Mouse (Mus musculus): Measurements from ENCODE around the gene Rnf115. TPM values are rescaled to one million over a fixed set of nuclear protein-coding genes. Genes with fewer than 3 reads are reported as not detected.

The Rnf115 gene
- polyA plus RNA-seq, 1 experiment from 2014 or later, result 29.7 TPM

DNA sequence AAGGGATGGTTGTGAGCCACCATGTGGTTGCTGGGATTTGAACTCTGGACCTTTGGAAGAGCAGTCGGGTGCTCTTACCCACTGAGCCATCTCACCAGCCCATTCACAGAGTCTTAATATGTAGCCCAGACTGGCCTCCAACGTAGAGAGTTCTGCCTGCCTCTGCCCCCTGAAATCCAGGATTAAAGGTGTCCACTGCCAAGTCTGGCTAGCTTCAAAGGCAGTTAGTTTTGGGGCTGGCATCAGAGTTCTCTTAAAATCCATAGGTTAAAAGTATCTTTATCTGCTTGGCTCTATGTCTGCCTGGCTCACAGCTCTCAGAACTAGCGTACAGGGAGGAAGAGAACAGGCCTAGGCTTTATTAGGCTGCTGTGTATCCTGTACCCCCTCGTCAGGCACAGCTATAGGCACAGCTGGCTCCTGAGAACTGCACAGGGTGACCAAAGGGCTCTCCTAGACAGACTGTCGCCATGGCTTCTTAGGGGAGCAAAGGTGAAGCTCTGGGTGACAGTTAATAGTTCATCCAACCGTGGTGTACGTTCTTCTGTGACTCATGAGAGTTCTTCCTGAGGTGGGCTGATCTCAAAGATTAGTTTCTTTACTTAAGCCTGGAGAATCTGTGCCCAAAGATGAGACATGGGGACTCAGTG, 111.7 kb downstream of the Rnf115 start:
- no peaks in the 10 kb centered on the region for H3K9me3 ChIP-seq (replicated peaks)
- H3K27me3 ChIP-seq, result no peaks in the 10 kb centered on the region
- H3K36me3 ChIP-seq, result no peaks in the 10 kb centered on the region
- DNase-seq, result no peak
- H3K4me3 ChIP-seq (replicated peaks), result no peak overlapping the region
- no peak overlapping the region for H3K9ac ChIP-seq
- 63% methylated on average over 7 of the region's 7 CpGs for WGBS (ENCODE audit: insufficient replicate concordance)
- no peak overlapping the region for H3K27ac ChIP-seq
- no peak; the same call in 1 of the 2 replicates for ATAC-seq (ENCODE audit: low read depth)
- no peak overlapping the region for H3K4me2 ChIP-seq
- peaks cover 3% of the 10 kb centered on the region; the same call in 1 of the 2 replicates for H3K4me1 ChIP-seq (replicated peaks)

Other genes starting within 250 kb of the Rnf115 start
- 1.3 and 1.7 TPM in 2 replicates for gene Hfe2, start 202.5 kb upstream of the Rnf115 start, polyA plus RNA-seq (2015; fragmentation: Nextera tagmentation; extraction: Ambion mirVana)
- 29.7 and 29.9 TPM in 2 replicates for gene Txnip, start 169.7 kb upstream of the Rnf115 start, polyA plus RNA-seq (2015; fragmentation: Nextera tagmentation; extraction: Ambion mirVana)
- gene Gm16253, start 150.7 kb upstream of the Rnf115 start, polyA plus RNA-seq (2015; fragmentation: Nextera tagmentation; extraction: Ambion mirVana), result 0.29 TPM in 1 of 2 replicates, not detected in the other
- gene Polr3gl, start 133.5 kb upstream of the Rnf115 start, polyA plus RNA-seq (2015; fragmentation: Nextera tagmentation; extraction: Ambion mirVana), result 13.0 and 13.5 TPM in 2 replicates
- gene Ankrd34a, start 131.0 kb upstream of the Rnf115 start, polyA plus RNA-seq (2015; fragmentation: Nextera tagmentation; extraction: Ambion mirVana), result 0.12 and 0.14 TPM in 2 replicates
- gene Lix1l, start 126.5 kb upstream of the Rnf115 start, polyA plus RNA-seq (2015; fragmentation: Nextera tagmentation; extraction: Ambion mirVana), result 0.73 and 0.87 TPM in 2 replicates
- 78.8 and 87.7 TPM in 2 replicates for gene Rbm8a, start 97.7 kb upstream of the Rnf115 start, polyA plus RNA-seq (2015; fragmentation: Nextera tagmentation; extraction: Ambion mirVana)
- 19.8 and 22.2 TPM in 2 replicates for gene Pex11b, start 92.3 kb upstream of the Rnf115 start, polyA plus RNA-seq (2015; fragmentation: Nextera tagmentation; extraction: Ambion mirVana)
- gene Gm42957, start 92.2 kb upstream of the Rnf115 start, polyA plus RNA-seq (2015; fragmentation: Nextera tagmentation; extraction: Ambion mirVana), result 0.02 TPM in 1 of 2 replicates, not detected in the other
- 0.13 and 0.24 TPM in 2 replicates for gene Itga10, start 82.1 kb upstream of the Rnf115 start, polyA plus RNA-seq (2015; fragmentation: Nextera tagmentation; extraction: Ambion mirVana)
- 0.38 and 0.59 TPM in 2 replicates for gene Ankrd35, start 57.5 kb upstream of the Rnf115 start, polyA plus RNA-seq (2015; fragmentation: Nextera tagmentation; extraction: Ambion mirVana)
- 6.1 and 8.5 TPM in 2 replicates for gene Pias3, start 31.3 kb upstream of the Rnf115 start, polyA plus RNA-seq (2015; fragmentation: Nextera tagmentation; extraction: Ambion mirVana)
- 0.94 and 1.0 TPM in 2 replicates for gene Nudt17, start 19.1 kb upstream of the Rnf115 start, polyA plus RNA-seq (2015; fragmentation: Nextera tagmentation; extraction: Ambion mirVana)
- gene Polr3c, start within 50 bp of the Rnf115 start, polyA plus RNA-seq (2015; fragmentation: Nextera tagmentation; extraction: Ambion mirVana), result 25.5 and 27.6 TPM in 2 replicates
- gene Pdzk1, start 101.6 kb downstream of the Rnf115 start, polyA plus RNA-seq (2015; fragmentation: Nextera tagmentation; extraction: Ambion mirVana), result 8.2 and 9.4 TPM in 2 replicates
- gene Cd160, start 101.7 kb downstream of the Rnf115 start, polyA plus RNA-seq (2015; fragmentation: Nextera tagmentation; extraction: Ambion mirVana), result 0.14 and 0.16 TPM in 2 replicates
- 2.4 and 2.5 TPM in 2 replicates for gene Gja5, start 177.0 kb downstream of the Rnf115 start, polyA plus RNA-seq (2015; fragmentation: Nextera tagmentation; extraction: Ambion mirVana)
- gene Gpr89, start 177.7 kb downstream of the Rnf115 start, polyA plus RNA-seq (2015; fragmentation: Nextera tagmentation; extraction: Ambion mirVana), result 31.0 and 31.7 TPM in 2 replicates
- not detected in 2 replicates for gene Gja8, start 198.4 kb downstream of the Rnf115 start, polyA plus RNA-seq (2015; fragmentation: Nextera tagmentation; extraction: Ambion mirVana)